Mouse (Mus musculus): Measurements from ENCODE around the gene Ssc5d. TPM values are rescaled to one million over a fixed set of nuclear protein-coding genes. Genes with fewer than 3 reads are reported as not detected.
A peak's percentile ranks its signal among the peaks of the same experiment; 100 is the strongest.

The Ssc5d gene
- polyA plus RNA-seq, 1 experiment = 4.9 TPM

DNA sequence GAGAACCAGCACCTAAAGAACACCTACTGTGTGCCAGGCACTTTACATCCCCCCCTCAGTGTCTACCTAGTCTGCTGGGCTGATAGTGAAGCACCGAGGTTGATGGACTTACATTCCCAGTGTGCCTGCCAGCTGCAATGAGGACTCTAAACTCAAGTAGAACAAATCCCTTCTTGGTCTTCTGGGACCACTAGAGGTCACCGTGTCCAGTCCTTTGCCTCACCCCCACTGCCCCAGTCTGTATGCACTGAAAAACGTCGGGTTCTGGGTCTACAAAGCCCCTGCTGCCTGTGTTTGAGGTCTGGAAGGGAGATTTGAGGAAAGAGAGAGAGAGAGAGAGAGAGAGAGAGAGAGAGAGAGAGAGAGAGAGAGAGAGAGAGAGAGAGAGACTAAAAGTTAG lies 1.1 kb upstream of the Ssc5d start:
- peak overlapping the region; percentile 16; the same call in 1 of the 2 replicates for H3K4me3 ChIP-seq (ENCODE audit: insufficient read depth, low read depth, low read length)
- peaks cover 15% of the 10 kb centered on the region for H3K4me1 ChIP-seq (ENCODE audit: control insufficient read depth, insufficient read depth, insufficient read length, low read length)
- H3K27ac ChIP-seq (replicated peaks; ENCODE audit: low read depth, low read length) = peak overlapping the region; percentile 30

DNA sequence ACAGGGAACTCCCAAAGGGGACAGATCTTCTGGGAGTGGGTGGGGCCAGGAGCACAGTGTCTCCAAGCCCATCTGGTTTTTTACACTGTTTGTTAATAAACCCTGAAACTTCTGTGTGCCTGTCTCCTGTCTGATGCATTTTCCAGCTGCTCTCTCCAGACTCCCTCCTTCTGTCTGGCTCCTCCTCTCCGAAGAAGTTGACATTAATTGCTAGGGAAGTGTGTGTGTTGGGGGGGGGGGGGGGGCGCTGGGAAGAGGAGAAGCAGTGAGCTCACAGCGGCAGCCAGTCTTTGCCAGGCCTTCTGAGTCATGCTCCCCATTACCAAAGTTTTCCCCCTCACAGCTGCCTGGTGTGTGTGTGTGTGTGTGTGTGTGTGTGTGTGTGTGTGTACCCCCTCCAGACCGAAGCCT lies 689 bp upstream of the Ssc5d start:
- Histone ChIP-seq H3K27ac (replicated peaks; ENCODE audit: low read depth, low read length) (peak overlapping the region; percentile 67), H3K4me1 (ENCODE audit: control insufficient read depth, insufficient read depth, insufficient read length, low read length) (peaks cover 15% of the 10 kb centered on the region), H3K4me3 (ENCODE audit: insufficient read depth, low read depth, low read length) (no peak overlapping the region)

DNA sequence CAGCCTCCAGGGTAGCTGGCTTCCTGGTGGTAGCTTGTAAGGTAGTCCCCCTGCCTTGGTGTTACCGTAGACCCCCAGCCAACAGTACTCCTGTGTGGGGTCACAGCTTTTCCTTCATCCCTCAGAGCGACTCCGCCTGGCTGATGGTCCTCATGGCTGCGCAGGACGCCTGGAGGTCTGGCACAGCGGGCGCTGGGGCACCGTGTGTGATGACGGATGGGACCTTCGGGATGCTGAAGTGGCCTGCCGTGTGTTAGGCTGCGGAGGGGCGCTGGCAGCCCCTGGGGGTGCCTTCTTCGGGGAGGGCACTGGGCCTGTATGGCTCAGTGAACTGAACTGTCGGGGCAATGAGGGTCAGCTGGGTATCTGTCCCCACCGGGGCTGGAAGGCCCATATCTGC lies 1.3 kb downstream of the Ssc5d start:
- H3K27ac ChIP-seq (replicated peaks; ENCODE audit: low read depth, low read length) = no peak overlapping the region; the same call in 1 of the 2 replicates
- H3K4me3 ChIP-seq (ENCODE audit: insufficient read depth, low read depth, low read length) = no peak overlapping the region
- H3K4me1 ChIP-seq (ENCODE audit: control insufficient read depth, insufficient read depth, insufficient read length, low read length) = peaks cover 12% of the 10 kb centered on the region

DNA sequence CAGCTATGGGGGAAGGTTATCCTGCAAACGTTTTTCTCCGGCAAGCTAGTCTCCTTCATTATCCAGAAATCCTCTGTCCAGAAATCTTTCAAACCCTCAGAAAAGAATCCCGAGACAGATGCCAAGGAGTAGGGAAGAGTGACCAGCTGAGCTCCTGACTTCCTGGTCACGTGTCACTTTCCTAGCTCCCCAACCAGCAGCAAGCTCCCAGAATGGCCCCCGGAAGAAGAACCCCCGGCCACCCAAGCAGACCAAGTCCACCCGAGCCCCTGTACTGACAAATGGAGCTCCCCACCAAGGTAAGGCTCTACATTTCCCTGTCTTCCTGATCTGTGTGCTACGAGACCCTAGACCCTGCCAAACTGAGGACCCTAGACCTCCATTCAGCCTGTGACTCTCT lies 2.1 kb downstream of the Ssc5d start:
- Histone ChIP-seq H3K4me3 (ENCODE audit: insufficient read depth, low read depth, low read length) (peak overlapping the region; percentile 32), H3K4me1 (ENCODE audit: control insufficient read depth, insufficient read depth, insufficient read length, low read length) (peaks cover 12% of the 10 kb centered on the region), H3K27ac (replicated peaks; ENCODE audit: low read depth, low read length) (no peak overlapping the region)

DNA sequence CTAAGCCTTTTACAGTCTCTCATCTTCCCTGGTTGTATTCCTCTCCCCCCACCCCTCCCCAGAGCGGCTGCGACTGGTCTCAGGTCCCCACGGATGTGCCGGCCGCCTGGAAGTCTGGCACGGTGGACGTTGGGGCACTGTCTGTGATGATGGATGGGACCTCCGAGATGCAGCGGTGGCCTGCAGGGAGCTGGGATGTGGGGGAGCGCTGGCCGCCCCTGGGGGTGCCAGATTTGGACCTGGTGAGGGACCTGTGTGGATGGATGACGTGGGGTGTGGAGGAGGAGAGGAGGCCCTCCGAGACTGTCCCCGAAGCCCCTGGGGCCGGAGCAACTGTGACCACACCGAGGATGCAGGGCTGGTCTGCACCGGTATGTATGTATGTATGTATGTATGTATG lies 2.7 kb downstream of the Ssc5d start:
- Histone ChIP-seq H3K4me1 (ENCODE audit: control insufficient read depth, insufficient read depth, insufficient read length, low read length) (peaks cover 12% of the 10 kb centered on the region), H3K4me3 (ENCODE audit: insufficient read depth, low read depth, low read length) (0 out of 2 replicates have a peak overlapping the region, but pooled peaks have one; percentile 32), H3K27ac (replicated peaks; ENCODE audit: low read depth, low read length) (no peak overlapping the region)

DNA sequence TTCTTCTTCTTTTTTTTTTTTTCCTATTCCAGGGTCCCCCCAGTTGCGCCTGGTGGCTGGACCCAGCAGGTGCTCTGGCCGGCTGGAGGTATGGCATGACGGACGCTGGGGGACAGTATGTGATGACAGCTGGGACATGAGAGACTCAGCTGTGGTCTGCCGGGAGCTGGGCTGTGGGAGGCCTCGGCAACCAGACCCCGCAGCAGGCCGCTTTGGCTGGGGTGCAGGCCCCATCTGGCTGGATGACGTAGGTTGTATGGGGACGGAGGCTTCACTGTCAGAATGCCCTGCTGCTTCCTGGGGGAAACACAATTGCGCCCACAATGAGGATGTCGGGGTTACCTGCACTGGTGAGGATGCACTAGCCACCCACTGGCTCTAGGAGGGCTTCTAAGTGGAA lies 7.5 kb downstream of the Ssc5d start:
- Histone ChIP-seq H3K4me3 (ENCODE audit: insufficient read depth, low read depth, low read length) (no peak overlapping the region), H3K27ac (replicated peaks; ENCODE audit: low read depth, low read length) (no peak overlapping the region), H3K4me1 (ENCODE audit: control insufficient read depth, insufficient read depth, insufficient read length, low read length) (no peaks in the 10 kb centered on the region)

DNA sequence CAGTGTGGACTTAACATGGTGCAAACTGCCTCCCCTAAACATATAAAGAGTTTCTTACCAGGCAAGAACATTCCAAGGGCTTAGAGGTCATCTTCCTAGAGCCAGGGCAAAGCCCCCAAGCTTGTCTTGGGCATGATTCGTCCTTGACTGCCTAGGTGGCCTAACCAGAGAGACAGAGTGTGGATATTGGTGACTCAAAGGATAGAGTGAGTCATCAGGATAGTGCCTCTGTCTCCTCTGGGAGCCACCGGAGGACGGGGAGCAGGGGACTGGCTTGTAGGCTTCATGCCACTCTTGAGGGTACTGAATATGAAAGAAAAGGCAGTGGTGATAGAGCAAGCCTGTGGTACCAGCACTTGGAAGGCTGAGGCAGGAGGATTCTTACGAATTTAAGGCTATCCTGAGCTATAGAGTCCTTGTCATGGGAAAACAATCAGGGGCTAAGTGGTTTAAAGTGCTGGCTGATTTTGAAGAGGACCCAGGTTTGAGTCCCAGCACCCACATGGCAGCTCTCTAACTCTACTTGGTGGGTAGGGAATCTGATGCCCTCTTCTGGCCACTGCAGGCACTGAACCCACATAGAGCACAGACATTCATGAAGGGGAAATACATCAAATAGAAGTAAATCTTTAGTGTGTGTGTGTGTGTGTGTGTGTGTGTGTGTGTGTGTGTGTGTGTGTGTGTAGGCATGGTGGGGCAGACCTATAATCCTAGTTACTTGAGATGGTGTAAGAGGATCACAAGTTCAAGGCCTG lies 8.8 kb downstream of the Ssc5d start:
- H3K4me3 ChIP-seq (ENCODE audit: insufficient read depth, low read depth, low read length) = no peak overlapping the region
- no peak overlapping the region for H3K27ac ChIP-seq (replicated peaks; ENCODE audit: low read depth, low read length)
- no peaks in the 10 kb centered on the region for H3K4me1 ChIP-seq (ENCODE audit: control insufficient read depth, insufficient read depth, insufficient read length, low read length)

DNA sequence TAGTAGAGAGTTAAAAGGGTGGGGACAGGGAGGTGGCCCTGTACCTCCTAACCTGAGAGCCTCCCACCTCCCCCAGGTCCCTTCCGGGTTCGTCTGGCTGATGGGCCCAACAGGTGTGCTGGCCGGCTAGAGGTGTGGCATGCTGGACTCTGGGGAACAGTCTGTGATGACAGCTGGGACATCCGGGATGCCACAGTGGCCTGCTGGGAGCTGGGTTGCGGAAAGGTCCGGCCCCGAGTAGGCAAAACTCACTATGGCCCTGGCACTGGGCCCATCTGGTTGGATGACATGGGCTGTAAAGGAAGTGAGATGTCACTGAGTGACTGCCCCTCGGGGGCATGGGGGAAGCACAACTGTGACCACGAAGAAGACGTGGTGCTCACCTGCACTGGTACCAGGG lies 11.2 kb downstream of the Ssc5d start:
- Histone ChIP-seq H3K4me3 (ENCODE audit: insufficient read depth, low read depth, low read length) (no peak overlapping the region), H3K4me1 (ENCODE audit: control insufficient read depth, insufficient read depth, insufficient read length, low read length) (no peaks in the 10 kb centered on the region), H3K27ac (replicated peaks; ENCODE audit: low read depth, low read length) (no peak overlapping the region)

DNA sequence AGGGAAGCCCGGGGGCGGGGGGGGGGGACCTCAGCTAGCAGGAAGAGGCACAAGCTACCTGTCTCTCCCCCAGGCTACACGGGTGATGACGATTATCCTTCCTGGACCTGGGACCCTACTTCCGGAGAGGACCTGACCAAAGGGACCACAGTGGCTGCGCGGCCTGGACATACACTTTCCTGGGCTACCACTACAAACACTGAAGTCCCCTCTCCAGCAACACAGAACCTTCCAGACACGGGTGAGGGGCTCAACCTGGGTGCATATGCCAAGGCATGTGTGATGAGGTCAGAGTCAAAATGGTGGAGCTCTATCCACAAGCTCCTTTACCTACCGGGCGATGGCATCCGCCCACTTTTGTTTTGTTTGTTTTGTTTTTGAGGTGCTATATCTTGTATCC lies 11.8 kb downstream of the Ssc5d start:
- H3K27ac ChIP-seq (replicated peaks; ENCODE audit: low read depth, low read length) = no peak overlapping the region
- H3K4me3 ChIP-seq (ENCODE audit: insufficient read depth, low read depth, low read length) = no peak overlapping the region
- no peaks in the 10 kb centered on the region for H3K4me1 ChIP-seq (ENCODE audit: control insufficient read depth, insufficient read depth, insufficient read length, low read length)

DNA sequence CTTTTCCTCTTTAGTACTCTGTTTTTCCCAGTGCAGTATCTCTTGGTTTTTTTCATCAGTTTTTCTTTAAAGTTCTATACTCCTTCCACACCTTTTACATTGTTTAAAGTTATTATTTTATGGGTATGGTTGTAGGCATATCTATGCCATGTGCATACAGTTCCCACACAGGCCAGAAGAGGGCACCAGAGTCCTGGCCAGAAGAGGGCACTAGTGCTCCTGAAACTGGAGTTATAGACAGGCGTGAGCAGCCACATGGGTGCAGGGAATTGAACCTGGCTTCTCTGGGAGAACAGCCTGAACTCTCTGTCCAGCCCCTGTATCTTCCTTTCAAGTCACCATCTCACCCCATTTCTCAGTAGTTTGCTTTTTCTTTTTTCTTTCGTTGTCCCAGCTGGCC lies 12.9 kb downstream of the Ssc5d start:
- H3K4me3 ChIP-seq (ENCODE audit: insufficient read depth, low read depth, low read length) = no peak overlapping the region
- no peak overlapping the region for H3K27ac ChIP-seq (replicated peaks; ENCODE audit: low read depth, low read length)
- no peaks in the 10 kb centered on the region for H3K4me1 ChIP-seq (ENCODE audit: control insufficient read depth, insufficient read depth, insufficient read length, low read length)

DNA sequence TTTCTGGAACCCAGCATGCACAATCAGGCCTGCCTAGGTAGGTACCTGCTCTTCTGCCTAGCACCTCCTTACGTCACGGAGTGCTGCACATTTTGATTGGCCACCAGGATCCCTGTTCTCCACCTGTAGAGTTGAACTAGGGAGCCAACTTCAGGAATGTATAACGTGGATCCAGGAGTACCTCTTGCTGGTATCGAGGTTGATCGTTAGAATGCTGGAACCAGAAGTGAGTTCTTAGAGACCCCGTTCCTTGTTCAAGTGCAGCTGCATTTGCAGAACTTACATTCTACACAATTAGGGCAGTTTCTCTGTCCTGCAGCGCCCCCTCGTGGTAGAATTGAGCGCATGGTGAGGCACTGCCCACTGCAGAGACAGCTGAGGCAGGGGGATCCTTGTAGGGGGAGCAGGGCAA lies 14.5 kb downstream of the Ssc5d start:
- Histone ChIP-seq H3K4me1 (ENCODE audit: control insufficient read depth, insufficient read depth, insufficient read length, low read length) (no peaks in the 10 kb centered on the region), H3K27ac (replicated peaks; ENCODE audit: low read depth, low read length) (no peak overlapping the region), H3K4me3 (ENCODE audit: insufficient read depth, low read depth, low read length) (no peak overlapping the region)

DNA sequence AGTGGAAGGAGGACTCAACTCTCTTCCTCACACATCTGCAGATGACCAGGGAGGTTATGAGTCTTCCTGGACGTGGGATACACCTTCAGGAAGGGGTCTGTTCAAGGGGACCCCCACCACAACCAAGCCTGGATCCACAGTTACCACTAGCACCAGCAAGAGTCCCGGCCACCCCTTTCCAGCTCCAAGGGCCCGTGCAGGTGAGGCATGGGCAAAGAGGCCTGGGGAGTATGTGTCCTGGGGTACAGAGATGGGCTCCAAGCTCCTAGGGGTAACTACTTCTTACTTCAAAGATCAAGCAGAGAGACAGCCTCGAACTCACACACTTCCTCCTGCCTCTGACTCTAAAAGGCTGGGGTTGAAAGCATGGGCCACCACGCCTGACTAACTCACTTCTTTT lies 17.1 kb downstream of the Ssc5d start:
- no peak overlapping the region for H3K4me3 ChIP-seq (ENCODE audit: insufficient read depth, low read depth, low read length)
- H3K27ac ChIP-seq (replicated peaks; ENCODE audit: low read depth, low read length) = no peak overlapping the region
- no peaks in the 10 kb centered on the region for H3K4me1 ChIP-seq (ENCODE audit: control insufficient read depth, insufficient read depth, insufficient read length, low read length)

DNA sequence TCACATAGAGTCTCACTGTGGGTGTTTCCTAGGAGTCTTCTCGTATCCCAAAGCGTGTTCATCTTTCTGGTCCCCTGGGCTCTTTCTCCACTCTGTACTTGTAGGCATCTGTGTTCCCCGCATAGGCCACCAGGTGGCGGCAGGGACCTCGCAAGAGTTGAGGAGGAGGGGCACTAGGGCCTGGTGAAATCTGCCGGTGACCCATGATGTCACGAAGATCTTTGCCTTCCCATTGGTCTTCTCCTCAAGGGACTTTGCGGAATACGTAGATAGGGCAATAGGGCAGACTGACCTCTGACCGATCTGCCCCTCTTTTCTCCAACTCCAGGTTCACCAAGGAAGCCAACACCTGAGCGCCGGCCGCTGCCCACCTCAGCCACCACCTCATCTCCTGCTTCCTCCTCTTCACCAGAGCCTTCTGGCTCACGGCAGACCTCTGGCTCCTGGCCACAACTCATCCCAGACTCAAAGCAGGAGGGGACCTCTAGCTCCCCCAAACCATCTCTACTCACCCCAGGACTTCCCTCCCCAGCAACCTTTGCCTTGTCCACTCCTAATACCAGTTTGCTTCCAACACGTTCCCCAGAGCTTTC lies 17.7 kb downstream of the Ssc5d start:
- H3K27ac ChIP-seq (replicated peaks; ENCODE audit: low read depth, low read length) = peak overlapping the region; percentile 55
- peak overlapping the region; percentile 56 for H3K4me3 ChIP-seq (ENCODE audit: insufficient read depth, low read depth, low read length)
- H3K4me1 ChIP-seq (ENCODE audit: control insufficient read depth, insufficient read depth, insufficient read length, low read length) = no peaks in the 10 kb centered on the region

DNA sequence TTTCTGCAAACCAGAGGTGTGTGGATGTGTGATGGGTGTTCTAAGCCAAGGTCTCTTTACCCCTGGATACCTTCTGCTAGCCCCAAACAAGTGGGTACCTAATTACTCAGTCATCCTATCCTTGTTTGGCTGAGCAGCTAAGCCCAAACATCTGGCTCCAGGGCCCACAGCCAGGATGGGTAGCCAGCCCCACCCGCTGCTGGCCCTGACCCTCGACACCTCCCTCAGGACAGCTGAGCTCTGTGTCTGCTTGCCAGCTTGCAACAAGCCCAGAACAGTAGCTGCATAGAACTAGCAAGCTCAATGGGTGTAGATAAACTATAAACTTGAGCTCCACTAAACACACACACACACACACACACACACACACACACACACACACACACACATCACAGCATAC lies 22.3 kb downstream of the Ssc5d start:
- Histone ChIP-seq H3K4me3 (ENCODE audit: insufficient read depth, low read depth, low read length) (no peak overlapping the region), H3K27ac (replicated peaks; ENCODE audit: low read depth, low read length) (no peak overlapping the region), H3K4me1 (ENCODE audit: control insufficient read depth, insufficient read depth, insufficient read length, low read length) (peaks cover 3% of the 10 kb centered on the region; the same call in 1 of the 2 replicates)

DNA sequence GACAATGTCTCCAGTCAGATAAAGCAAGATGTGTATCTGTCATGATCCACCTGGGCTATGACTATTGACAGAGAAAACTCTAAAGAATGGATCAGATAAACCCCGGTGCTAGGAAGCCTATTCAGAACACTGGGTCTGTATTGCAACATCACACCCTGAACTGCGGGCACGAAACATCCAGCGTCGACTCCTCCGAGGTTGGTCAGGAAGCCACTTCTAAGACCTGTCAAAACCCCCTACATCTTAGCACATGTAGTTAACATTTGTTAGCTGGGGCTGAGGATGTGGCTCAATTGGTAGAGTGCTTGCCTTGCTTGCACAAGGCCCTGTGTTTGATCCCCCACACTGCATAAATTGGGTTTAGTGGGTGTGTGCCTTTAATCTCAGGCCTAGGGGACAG lies 22.8 kb downstream of the Ssc5d start:
- no peak overlapping the region for H3K27ac ChIP-seq (replicated peaks; ENCODE audit: low read depth, low read length)
- H3K4me3 ChIP-seq (ENCODE audit: insufficient read depth, low read depth, low read length) = no peak overlapping the region
- H3K4me1 ChIP-seq (ENCODE audit: control insufficient read depth, insufficient read depth, insufficient read length, low read length) = peaks cover 3% of the 10 kb centered on the region; the same call in 1 of the 2 replicates
